Comparison of ENCODE assay signal across 18 mouse cellular contexts in the genomic region with DNA sequence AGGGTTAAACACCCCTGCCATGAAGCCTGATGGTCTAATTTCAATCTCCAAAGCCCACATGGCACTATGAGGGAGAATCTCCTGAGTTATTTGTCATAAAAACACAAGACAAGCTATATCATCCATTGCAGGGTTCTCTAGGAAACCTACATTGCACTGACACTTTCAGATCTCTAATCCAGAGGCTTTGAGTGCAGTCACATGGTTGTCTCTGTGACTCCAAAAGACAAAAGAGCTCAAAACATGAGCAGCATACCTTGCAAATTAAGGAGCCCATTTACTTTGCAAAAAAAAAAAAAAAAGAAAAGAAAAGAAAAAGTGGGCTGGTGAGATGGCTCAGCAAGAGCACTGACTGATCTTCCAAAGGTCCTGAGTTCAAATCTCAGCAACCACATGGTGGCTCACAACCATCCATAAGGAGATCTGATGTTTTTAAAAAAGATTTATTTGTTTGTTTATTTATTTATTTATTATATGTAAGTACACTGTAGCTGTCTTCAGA. TPM values are rescaled to one million over a fixed set of nuclear protein-coding genes. Genes with fewer than 3 reads are reported as not detected.
DNase-seq lines count a peak whose midpoint lies in the region; ATAC-seq and TF ChIP-seq lines count a peak whose summit lies in the region.
"Had no signal": no experiment of that assay in that cellular context is flagged by ENCODE, and none has a peak within 500 bp of the region (broad histone marks: within the 10 kb centered on the region; RNA-seq: fewer than 3 reads in every experiment).

No protein-coding gene starts in this region.

- no peak for TF ChIP-seq POLR2A in ES-Bruce4 (IDR thresholded peaks at IDR 0.05; ENCODE audit: insufficient read depth, low read length)

- no peak for ATAC-seq in midbrain, embryonic 16.5 days
- ATAC-seq: forebrain, embryonic 13.5 days; forebrain, embryonic 15.5 days; forebrain, postnatal 0 days had no signal

- H3K4me1 ChIP-seq in ES-Bruce4 (ENCODE audit: control insufficient read depth, insufficient read depth, low read length) (peaks cover 8% of the 10 kb centered on the region), ES-E14 (ENCODE audit: control insufficient read depth in 2 of 2, insufficient read depth in 2 of 2, low read length in 2 of 2, poor library complexity in 1 of 2) (peaks cover 3 to 22% of the 10 kb centered on the region in 2 experiments; a peak in 3 of 4 replicates)
- no peaks in the 10 kb centered on the region for H3K4me1 ChIP-seq in midbrain, embryonic 16.5 days (ENCODE audit: control insufficient read depth, insufficient read depth, low read length)
- H3K4me1 ChIP-seq: embryonic facial prominence, embryonic 10.5 days; embryonic facial prominence, embryonic 12.5 days; forebrain, embryonic 13.5 days; forebrain, embryonic 15.5 days had no signal

- H3K27ac ChIP-seq in ES-Bruce4 (ENCODE audit: insufficient read depth, low read length): peak overlapping the region; percentile 98
- H3K27ac ChIP-seq in ES-E14 (ENCODE audit: insufficient read depth, low read depth, low read length, poor library complexity, severe bottlenecking): peak overlapping the region; percentile 93
- no peak overlapping the region for H3K27ac ChIP-seq in midbrain, embryonic 16.5 days (ENCODE audit: low read length)
- H3K27ac ChIP-seq: embryonic facial prominence, embryonic 10.5 days; embryonic facial prominence, embryonic 12.5 days; forebrain, embryonic 13.5 days; forebrain, embryonic 15.5 days had no signal

- H3K4me3 ChIP-seq in ES-Bruce4 (ENCODE audit: low read depth, low read length) (no peak overlapping the region), ES-E14 (ENCODE audit: insufficient read depth in 1 of 2, low read depth in 1 of 2, low read length in 2 of 2, poor library complexity in 1 of 2, severe bottlenecking in 1 of 2) (peak overlapping the region in 1 of 2 experiments; percentile 7; a peak in 1 of 4 replicates)
- H3K4me3 ChIP-seq in midbrain, embryonic 16.5 days (ENCODE audit: low read depth, low read length): no peak overlapping the region
- H3K4me3 ChIP-seq: embryonic facial prominence, embryonic 10.5 days; embryonic facial prominence, embryonic 12.5 days; forebrain, embryonic 13.5 days; forebrain, embryonic 15.5 days had no signal

- H3K9ac ChIP-seq in ES-Bruce4 (ENCODE audit: low read depth, poor library complexity, severe bottlenecking): peak overlapping the region; percentile 34
- peak overlapping the region; percentile 56; the same call in 1 of the 2 replicates for H3K9ac ChIP-seq in ES-E14 (ENCODE audit: insufficient read depth, low read depth, low read length, poor library complexity, severe bottlenecking)
- H3K9ac ChIP-seq in midbrain, embryonic 16.5 days (ENCODE audit: low read depth, low read length): no peak overlapping the region
- H3K9ac ChIP-seq: embryonic facial prominence, embryonic 12.5 days; forebrain, embryonic 13.5 days; forebrain, embryonic 15.5 days; forebrain, postnatal 0 days had no signal

- no peak for TF ChIP-seq EP300 in ES-Bruce4 (IDR thresholded peaks at IDR 0.05; ENCODE audit: insufficient read depth, low read depth, low read length)

- no peaks in the 10 kb centered on the region for H3K27me3 ChIP-seq in ES-Bruce4 (ENCODE audit: control insufficient read depth, insufficient read depth, low read length, poor library complexity, severe bottlenecking)
- H3K27me3 ChIP-seq in midbrain, embryonic 16.5 days (ENCODE audit: control insufficient read depth, insufficient read depth, low read depth, low read length): no peaks in the 10 kb centered on the region
- H3K27me3 ChIP-seq: embryonic facial prominence, embryonic 12.5 days; forebrain, embryonic 13.5 days; forebrain, embryonic 15.5 days had no signal

- in situ Hi-C loops in ES-E14 (cut with MboI; ENCODE audit: low sequenced_read_pairs in 2 of 2, unreplicated experiment in 2 of 2): no loop called here

- H3K36me3 ChIP-seq in ES-Bruce4 (ENCODE audit: control insufficient read depth, insufficient read depth, low read length, poor library complexity, severe bottlenecking) (no peaks in the 10 kb centered on the region), ES-E14 (ENCODE audit: control insufficient read depth, insufficient read depth, low read length, poor library complexity, severe bottlenecking) (peaks cover 2% of the 10 kb centered on the region; the same call in 1 of the 2 replicates)
- no peaks in the 10 kb centered on the region for H3K36me3 ChIP-seq in midbrain, embryonic 16.5 days (ENCODE audit: control insufficient read depth, insufficient read depth, low read length)
- H3K36me3 ChIP-seq: embryonic facial prominence, embryonic 10.5 days; embryonic facial prominence, embryonic 12.5 days; forebrain, embryonic 15.5 days had no signal

- H3K9me3 ChIP-seq in ES-Bruce4 (replicated peaks; ENCODE audit: control insufficient read depth, insufficient read depth, low read length, poor library complexity, severe bottlenecking) (no peaks in the 10 kb centered on the region), ES-E14 (ENCODE audit: control insufficient read depth, insufficient read depth, low read depth, low read length) (no peaks in the 10 kb centered on the region)
- H3K9me3 ChIP-seq in midbrain, embryonic 16.5 days (replicated peaks; ENCODE audit: control insufficient read depth, low read length, poor library complexity, severe bottlenecking): no peaks in the 10 kb centered on the region
- H3K9me3 ChIP-seq: embryonic facial prominence, embryonic 10.5 days; embryonic facial prominence, embryonic 12.5 days; forebrain, embryonic 13.5 days; forebrain, embryonic 15.5 days had no signal

- no peak for TF ChIP-seq CTCF in ES-Bruce4 (IDR thresholded peaks at IDR 0.05; ENCODE audit: low read depth, low read length)

- no peak for DNase-seq in ES-E14 (ENCODE audit: low read depth, low spot score)
- DNase-seq in ZHBTc4 (ENCODE audit: low read depth, low spot score): peak; percentile 59
- DNase-seq in heart, postnatal 36 days: no peak
- no peak for DNase-seq in cerebellum, adult 18-20 months
- DNase-seq: adrenal gland, adult 2 months; adrenal gland, postnatal 10 days; adrenal gland, postnatal 25 days; cerebellum, adult 11-12 months; cerebellum, adult 8-10 months; cerebellum, adult 9-11 months; cerebellum, postnatal 14 days; forebrain, postnatal 0 days had no signal

- no peak overlapping the region for H3K4me2 ChIP-seq in midbrain, embryonic 16.5 days (ENCODE audit: low read length)
- H3K4me2 ChIP-seq: embryonic facial prominence, embryonic 12.5 days; forebrain, embryonic 13.5 days; forebrain, embryonic 15.5 days had no signal

- intact Hi-C loops in heart, postnatal 36 days (cut with DNase I): no loop called here

TF ChIP-seq in ES-E14, 5 proteins besides CTCF, POLR2A, EP300 and RAD21:
- no peak for TF ChIP-seq HCFC1 (IDR thresholded peaks at IDR 0.05; ENCODE audit: borderline replicate concordance, insufficient read depth, low read length)
- peak; percentile 91 for TF ChIP-seq ZNF384 (IDR thresholded peaks at IDR 0.05; ENCODE audit: low read depth, low read length)
- no peak for TF ChIP-seq CHD2 (IDR thresholded peaks at IDR 0.05; ENCODE audit: low read depth, low read length)
- 0 out of 2 replicates have a peak, but pooled peaks have one; percentile 5 for TF ChIP-seq ZC3H11A (IDR thresholded peaks at IDR 0.05; ENCODE audit: borderline replicate concordance, low read depth, low read length)
- TF ChIP-seq MAFK (IDR thresholded peaks at IDR 0.05; ENCODE audit: insufficient read depth, low read depth, low read length): no peak

RNA-seq across cellular contexts. Expression of gene Mkrn1, which starts 22.6 kb away (rescaled TPM):
- polyA plus RNA-seq in ES-Bruce4 (2011; ENCODE audit: insufficient read depth, insufficient read length, low read depth, missing spikeins): 350 and 361 TPM in 2 replicates
- total RNA-seq in ES-E14 (2012; rRNA removed): 652 and 719 TPM in 2 replicates
- total RNA-seq in heart, postnatal 36 days (2021): 10 to 100 TPM; 60.7 to 80.6 TPM
- 258 and 268 TPM in 2 replicates for polyA plus RNA-seq in midbrain, embryonic 16.5 days (2015; fragmentation: Nextera tagmentation; extraction: Ambion mirVana)
